Mouse (Mus musculus): ENCODE measurements around the gene Rflnb. TPM values are rescaled to one million over a fixed set of nuclear protein-coding genes. Genes with fewer than 3 reads are reported as not detected.
"Not testable (repeated sequence)": the region's sequence is repeated elsewhere in the genome, so short reads cannot be mapped to it uniquely, and the experiment has no call there.

Rflnb gene
- polyA plus RNA-seq, 1 experiment from 2014 or later = 30.6 TPM

- not testable (repeated sequence) for H3K9ac ChIP-seq; H3K27ac ChIP-seq; H3K36me3 ChIP-seq; ATAC-seq (replicated peaks; ENCODE audit: low FRiP score); H3K4me3 ChIP-seq (replicated peaks); H3K4me2 ChIP-seq; H3K9me3 ChIP-seq (replicated peaks); H3K27me3 ChIP-seq; H3K4me1 ChIP-seq
- 92% methylated on average over 7 of the region's 7 CpGs for WGBS
Measured at GRCm38 (mm10) chr11:76004276-76004675, 23.3 kb downstream of the Rflnb start.

DNA sequence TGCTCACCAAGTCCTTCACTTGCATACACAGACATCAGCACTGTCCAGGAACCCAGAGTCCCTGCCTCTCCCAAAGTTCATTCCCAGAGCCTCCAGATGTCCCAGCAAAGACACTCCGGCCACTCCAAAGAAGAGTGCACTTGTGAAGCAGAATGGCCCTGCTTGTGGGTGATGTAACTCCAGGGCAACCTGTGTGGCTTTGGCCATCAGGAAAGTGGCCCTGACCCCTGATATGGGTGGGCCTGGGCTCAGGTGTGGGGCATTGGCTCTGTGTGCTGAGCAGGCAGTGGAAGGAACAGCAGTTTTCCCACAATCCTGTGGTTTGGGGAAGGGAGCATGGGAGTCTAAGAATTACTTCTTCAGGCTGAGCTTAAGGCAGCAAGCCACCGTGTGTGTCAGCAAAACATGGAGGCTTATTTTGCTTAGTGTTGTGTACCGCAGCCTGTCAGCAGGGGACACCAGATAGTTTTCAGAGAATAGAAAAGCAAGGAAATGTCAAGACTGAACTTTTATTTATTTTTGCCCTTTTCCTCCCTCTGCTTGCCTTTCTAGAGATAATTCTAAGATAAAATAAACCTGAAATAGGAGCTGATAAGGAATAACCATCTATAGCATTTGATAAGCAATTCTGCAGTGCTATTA is 26.2 kb downstream of the Rflnb start:
- no peaks in the 10 kb centered on the region for H3K9me3 ChIP-seq (replicated peaks)
- H3K4me2 ChIP-seq = no peak overlapping the region
- no peaks in the 10 kb centered on the region for H3K36me3 ChIP-seq
- no peak for ATAC-seq (replicated peaks; ENCODE audit: low FRiP score)
- no peak overlapping the region for H3K4me3 ChIP-seq (replicated peaks)
- WGBS = 53% methylated on average over 3 of the region's 3 CpGs
- H3K27me3 ChIP-seq = peaks cover 7% of the 10 kb centered on the region
- H3K9ac ChIP-seq = no peak overlapping the region
- H3K4me1 ChIP-seq = peaks cover 8% of the 10 kb centered on the region
- no peak overlapping the region for H3K27ac ChIP-seq

DNA sequence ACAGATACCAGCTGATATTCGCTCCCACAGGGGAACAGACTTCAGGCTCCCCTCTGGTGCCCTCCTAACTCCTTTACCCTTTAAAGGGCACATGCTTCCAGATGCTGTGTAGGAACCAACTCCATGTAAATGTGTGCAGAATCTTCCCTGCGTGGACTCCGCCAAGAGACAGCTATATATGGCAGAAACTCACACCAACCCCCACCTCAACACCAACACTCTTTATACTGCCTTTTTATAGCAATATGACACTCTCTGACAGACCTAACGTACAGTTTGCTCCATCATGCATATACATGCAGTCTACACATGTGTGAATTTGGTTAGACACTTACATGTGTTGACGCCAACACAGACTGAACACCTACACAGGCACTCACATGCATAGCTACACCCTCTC is 26.9 kb downstream of the Rflnb start:
- Histone ChIP-seq H3K9me3 (replicated peaks) (no peaks in the 10 kb centered on the region), H3K27me3 (peaks cover 7% of the 10 kb centered on the region), H3K4me2 (no peak overlapping the region), H3K4me1 (peaks cover 8% of the 10 kb centered on the region), H3K4me3 (replicated peaks) (no peak overlapping the region), H3K36me3 (no peaks in the 10 kb centered on the region), H3K27ac (no peak overlapping the region), H3K9ac (no peak overlapping the region)
- 85% methylated on average over 5 of the region's 5 CpGs for WGBS
- ATAC-seq (replicated peaks; ENCODE audit: low FRiP score) = no peak

DNA sequence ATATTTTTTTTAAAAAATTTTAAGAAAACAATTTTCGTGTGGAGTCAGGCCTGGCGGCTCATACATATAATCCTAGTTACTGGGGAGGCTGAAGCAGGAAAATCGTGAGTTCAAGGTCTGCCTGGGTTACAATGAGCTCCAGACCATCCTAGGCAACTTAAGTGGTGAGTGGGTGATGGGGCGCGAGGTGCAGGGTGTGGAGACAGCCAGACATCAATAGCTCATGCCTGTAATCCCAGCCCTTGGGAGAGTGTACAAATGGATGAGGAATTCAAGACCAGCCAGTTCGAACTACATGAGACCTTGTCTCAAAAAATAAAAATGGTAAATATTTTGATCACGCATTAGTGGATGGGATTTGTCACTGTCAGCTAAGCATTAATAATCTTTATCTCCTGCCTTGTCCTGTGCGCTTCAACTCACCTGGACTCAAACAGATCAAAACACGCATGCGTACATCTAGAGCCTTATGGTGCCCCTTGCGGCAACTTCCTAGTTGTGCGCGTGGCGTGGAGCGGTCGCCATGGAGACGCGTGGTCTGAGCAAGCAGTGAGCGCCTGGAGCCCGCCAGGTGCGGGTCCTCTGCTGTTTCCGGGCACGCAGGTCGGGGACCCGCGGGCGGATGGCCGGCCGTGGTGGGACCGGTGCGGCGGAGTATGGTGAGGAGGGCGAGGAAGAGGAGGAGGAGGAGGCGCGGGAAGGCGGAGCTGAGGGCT is 28.0 kb downstream of the Rflnb start, which contains the start of gene 1700016K19Rik:
TSS of gene 1700016K19Rik (plus strand) at position 473 of the 716 bp plus-strand sequence.
- no peaks in the 10 kb centered on the region for H3K9me3 ChIP-seq (replicated peaks)
- H3K4me1 ChIP-seq = peaks cover 9% of the 10 kb centered on the region
- H3K4me2 ChIP-seq = peak within 1 kb of the TSS; percentile 93
- 12% methylated on average over 35 of the region's 36 CpGs for WGBS
- H3K9ac ChIP-seq = peak within 1 kb of the TSS; percentile 46; the same call in 1 of the 2 replicates
- peak; percentile 70 for ATAC-seq (replicated peaks; ENCODE audit: low FRiP score)
- H3K4me3 ChIP-seq (replicated peaks) = peak within 1 kb of the TSS; percentile 69
- H3K27ac ChIP-seq = no peak within 1 kb of the TSS
- H3K36me3 ChIP-seq = no peaks in the 10 kb centered on the region
- peaks cover 7% of the 10 kb centered on the region for H3K27me3 ChIP-seq

- no peak overlapping the region for H3K4me3 ChIP-seq (replicated peaks)
- H3K4me1 ChIP-seq = peaks cover 8% of the 10 kb centered on the region
- 38% methylated on average over 9 of the region's 9 CpGs for WGBS
- no peak overlapping the region for H3K4me2 ChIP-seq
- no peaks in the 10 kb centered on the region for H3K9me3 ChIP-seq (replicated peaks)
- no peaks in the 10 kb centered on the region for H3K36me3 ChIP-seq
- no peaks in the 10 kb centered on the region for H3K27me3 ChIP-seq
- no peak overlapping the region for H3K9ac ChIP-seq
- no peak for ATAC-seq (replicated peaks; ENCODE audit: low FRiP score)
- no peak overlapping the region for H3K27ac ChIP-seq
Measured at GRCm38 (mm10) chr11:75994357-75994756, 33.2 kb downstream of the Rflnb start.

DNA sequence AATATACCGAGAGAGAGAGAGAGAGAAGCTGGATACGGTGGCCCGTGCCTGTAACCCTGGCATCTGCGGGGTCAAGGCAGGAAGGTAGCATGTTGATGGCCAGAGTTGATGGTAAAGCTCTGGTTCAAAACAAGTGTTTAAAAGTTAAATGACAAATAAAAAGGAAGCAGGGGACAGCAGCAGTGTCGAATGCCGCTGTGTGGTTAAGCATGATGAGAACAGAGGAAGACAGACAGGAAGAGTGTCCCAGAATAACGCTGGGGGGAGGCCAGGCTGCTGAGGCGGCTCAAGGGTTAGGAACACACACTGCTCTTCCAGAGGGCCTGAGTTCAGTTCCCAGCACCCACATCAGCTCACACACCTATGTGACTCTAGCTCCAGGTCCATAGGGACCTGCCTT is 35.1 kb downstream of the Rflnb start:
- no peak overlapping the region for H3K4me2 ChIP-seq
- H3K4me3 ChIP-seq (replicated peaks) = no peak overlapping the region
- H3K4me1 ChIP-seq = peaks cover 7% of the 10 kb centered on the region
- no peak overlapping the region for H3K27ac ChIP-seq
- no peak overlapping the region for H3K9ac ChIP-seq
- no peaks in the 10 kb centered on the region for H3K27me3 ChIP-seq
- no peaks in the 10 kb centered on the region for H3K36me3 ChIP-seq
- H3K9me3 ChIP-seq (replicated peaks) = no peaks in the 10 kb centered on the region
- 86% methylated on average over 8 of the region's 8 CpGs for WGBS
- ATAC-seq (replicated peaks; ENCODE audit: low FRiP score) = no peak

DNA sequence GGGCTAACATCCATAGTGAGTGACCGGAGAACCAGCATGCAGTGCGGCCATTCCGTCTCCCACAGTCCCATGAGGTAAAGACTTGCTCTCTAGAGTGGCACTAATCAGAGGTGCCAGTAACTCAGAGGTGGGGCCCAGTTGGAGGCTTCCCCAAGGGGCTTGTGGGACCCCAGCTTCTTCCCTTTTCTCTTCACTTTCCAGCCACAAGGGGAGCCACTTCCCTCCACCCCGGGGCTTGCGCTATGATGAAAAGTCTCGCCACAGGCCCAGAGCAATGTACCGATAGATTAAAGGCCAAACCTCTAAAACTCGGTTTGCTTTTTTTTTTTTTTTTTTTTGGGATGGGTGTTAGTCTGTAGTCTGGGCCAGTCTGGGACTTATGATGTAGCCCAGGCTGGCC is 35.7 kb downstream of the Rflnb start:
- no peak for ATAC-seq (replicated peaks; ENCODE audit: low FRiP score)
- no peaks in the 10 kb centered on the region for H3K27me3 ChIP-seq
- no peak overlapping the region for H3K9ac ChIP-seq
- H3K4me3 ChIP-seq (replicated peaks) = no peak overlapping the region
- H3K27ac ChIP-seq = no peak overlapping the region
- no peaks in the 10 kb centered on the region for H3K9me3 ChIP-seq (replicated peaks)
- H3K36me3 ChIP-seq = no peaks in the 10 kb centered on the region
- 88% methylated on average over 8 of the region's 8 CpGs for WGBS
- H3K4me1 ChIP-seq = peaks cover 7% of the 10 kb centered on the region
- H3K4me2 ChIP-seq = no peak overlapping the region

DNA sequence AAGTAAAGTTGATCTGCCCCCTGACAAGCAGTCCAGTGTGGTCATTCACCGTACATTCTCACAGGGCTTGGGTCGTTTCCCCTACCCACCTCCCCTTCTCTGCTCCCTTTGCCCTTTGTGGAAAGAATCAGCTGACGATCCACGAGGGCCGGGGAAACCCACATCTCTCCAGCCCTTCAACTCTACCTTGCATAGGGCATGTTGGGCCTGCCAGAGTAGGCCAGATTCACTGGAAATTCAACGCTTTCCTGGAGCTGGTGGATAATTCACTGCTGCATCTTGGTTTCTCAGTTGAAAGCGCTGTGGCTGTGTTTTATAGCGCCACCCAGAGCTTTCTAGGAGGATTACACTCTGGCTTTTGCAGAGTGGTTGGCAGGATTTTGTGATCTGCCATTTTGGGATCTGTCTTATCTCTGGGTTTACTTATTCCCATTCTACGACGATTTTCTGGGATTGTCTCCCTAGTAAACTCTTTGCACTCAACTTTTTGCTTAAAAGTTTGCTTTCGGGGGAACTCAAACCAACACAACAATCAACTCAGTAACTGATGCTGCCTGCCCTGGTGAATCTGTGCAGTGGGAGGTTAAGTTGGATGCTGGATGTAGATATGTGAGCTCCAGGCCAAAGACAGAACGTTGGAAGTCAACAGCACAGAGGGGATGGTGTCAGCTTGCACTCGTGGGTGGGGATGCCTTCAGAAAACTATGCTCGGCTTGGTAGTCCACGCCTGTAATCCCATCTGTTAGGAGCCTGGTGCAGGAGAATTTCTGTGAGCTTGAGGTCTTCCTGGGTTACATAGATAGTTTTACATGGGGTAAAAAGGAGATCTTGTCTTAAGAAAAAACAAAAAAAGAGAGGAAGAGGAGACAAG is 36.4 kb downstream of the Rflnb start:
- Histone ChIP-seq H3K4me2 (no peak overlapping the region), H3K9ac (no peak overlapping the region), H3K4me3 (replicated peaks) (no peak overlapping the region), H3K9me3 (replicated peaks) (no peaks in the 10 kb centered on the region), H3K4me1 (peaks cover 7% of the 10 kb centered on the region), H3K27ac (no peak overlapping the region), H3K27me3 (no peaks in the 10 kb centered on the region), H3K36me3 (no peaks in the 10 kb centered on the region)
- whole genome bisulfite sequencing = 68% methylated on average over 15 of the region's 15 CpGs
- no peak for ATAC-seq (replicated peaks; ENCODE audit: low FRiP score)

- no peak overlapping the region for H3K27ac ChIP-seq
- 64% methylated on average over 7 of the region's 7 CpGs for WGBS
- H3K27me3 ChIP-seq = no peaks in the 10 kb centered on the region
- no peak for ATAC-seq (replicated peaks; ENCODE audit: low FRiP score)
- no peak overlapping the region for H3K4me3 ChIP-seq (replicated peaks)
- H3K9ac ChIP-seq = no peak overlapping the region
- H3K36me3 ChIP-seq = no peaks in the 10 kb centered on the region
- H3K4me2 ChIP-seq = no peak overlapping the region
- H3K9me3 ChIP-seq (replicated peaks) = no peaks in the 10 kb centered on the region
- H3K4me1 ChIP-seq = no peaks in the 10 kb centered on the region
Measured at GRCm38 (mm10) chr11:75985948-75986347, 41.6 kb downstream of the Rflnb start.

- Histone ChIP-seq H3K27me3 (no peaks in the 10 kb centered on the region), H3K9ac (no peak overlapping the region), H3K36me3 (no peaks in the 10 kb centered on the region), H3K27ac (no peak overlapping the region), H3K4me2 (no peak overlapping the region), H3K4me3 (replicated peaks) (no peak overlapping the region), H3K9me3 (replicated peaks) (no peaks in the 10 kb centered on the region), H3K4me1 (no peaks in the 10 kb centered on the region)
- 81% methylated on average over 1 of the region's 1 CpGs for WGBS
- ATAC-seq (replicated peaks; ENCODE audit: low FRiP score) = no peak
Measured at GRCm38 (mm10) chr11:75984581-75984980, 43.0 kb downstream of the Rflnb start.

DNA sequence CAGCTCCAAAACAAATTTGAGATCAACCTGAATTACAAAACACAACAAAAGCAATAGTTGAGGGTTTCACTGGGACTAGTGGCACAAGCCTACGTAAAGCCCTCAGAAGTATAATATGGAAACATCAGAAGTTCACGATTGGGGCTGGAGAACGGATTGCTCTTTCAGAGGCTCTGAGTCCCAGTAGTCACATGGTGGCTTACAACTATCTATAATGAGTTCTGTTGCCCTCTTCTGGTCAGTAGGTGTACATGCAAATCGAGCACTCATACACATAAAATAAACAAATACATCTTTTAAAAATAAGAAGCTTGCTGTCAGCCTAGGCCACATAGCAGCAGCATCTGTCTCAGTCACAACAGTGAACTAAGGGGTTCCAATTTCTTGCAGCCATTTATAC is 44.4 kb downstream of the Rflnb start:
- Histone ChIP-seq H3K27me3 (no peaks in the 10 kb centered on the region), H3K9ac (no peak overlapping the region), H3K4me3 (replicated peaks) (no peak overlapping the region), H3K4me2 (no peak overlapping the region), H3K4me1 (no peaks in the 10 kb centered on the region), H3K27ac (no peak overlapping the region), H3K36me3 (no peaks in the 10 kb centered on the region), H3K9me3 (replicated peaks) (no peaks in the 10 kb centered on the region)
- ATAC-seq (replicated peaks; ENCODE audit: low FRiP score) = no peak
- WGBS = 76% methylated on average over 4 of the region's 4 CpGs

DNA sequence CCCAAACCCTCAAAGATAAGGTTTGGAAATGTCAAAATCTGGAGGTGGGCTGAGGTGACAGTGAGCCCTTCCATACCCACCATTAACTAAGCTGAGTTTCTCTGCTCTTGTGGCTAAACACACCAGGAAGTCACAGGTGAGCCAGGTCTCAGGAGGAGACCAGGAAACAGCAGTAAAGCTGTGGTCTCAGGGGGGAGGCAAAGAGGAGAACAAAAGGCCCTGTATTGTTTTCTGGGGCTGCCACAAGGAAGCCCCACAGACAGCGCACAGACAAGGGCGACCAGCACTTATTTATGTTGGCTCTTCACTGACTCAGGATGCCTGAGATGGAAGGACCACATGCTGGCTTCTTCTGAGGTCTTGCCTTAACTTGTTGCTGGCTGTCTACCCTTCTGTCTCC is 47.2 kb downstream of the Rflnb start:
- 44% methylated on average over 2 of the region's 2 CpGs for WGBS
- ATAC-seq (replicated peaks; ENCODE audit: low FRiP score) = no peak
- no peak overlapping the region for H3K4me3 ChIP-seq (replicated peaks)

More for the DNA sequence above, 47.2 kb downstream of the Rflnb start:
- peaks cover 6% of the 10 kb centered on the region; the same call in 1 of the 2 replicates for H3K4me1 ChIP-seq
- no peak overlapping the region for H3K9ac ChIP-seq
- H3K27ac ChIP-seq = no peak overlapping the region
- H3K9me3 ChIP-seq (replicated peaks) = no peaks in the 10 kb centered on the region
- no peak overlapping the region for H3K4me2 ChIP-seq
- no peaks in the 10 kb centered on the region for H3K27me3 ChIP-seq
- no peaks in the 10 kb centered on the region for H3K36me3 ChIP-seq
